Mouse (Mus musculus) ES-Bruce4 (cell line): ENCODE measurements at regions not wholly inside any gene's neighbourhood (a gene's known extent, or its start where the extent isn't known, plus 50 kb on each side); places are given as distances from the start of the nearest gene placed in this dataset.

Experiments used
- CTCF ChIP-seq: IDR thresholded peaks from one replicate; pipeline ENCODE4 v1.8.1; 2011; ENCODE audit warnings: low read depth, low read length
- POLR2A ChIP-seq: IDR thresholded peaks from one replicate; pipeline ENCODE4 v1.8.1; 2011; ENCODE audit warnings: low read length; ENCODE audit not compliant: insufficient read depth

DNA sequence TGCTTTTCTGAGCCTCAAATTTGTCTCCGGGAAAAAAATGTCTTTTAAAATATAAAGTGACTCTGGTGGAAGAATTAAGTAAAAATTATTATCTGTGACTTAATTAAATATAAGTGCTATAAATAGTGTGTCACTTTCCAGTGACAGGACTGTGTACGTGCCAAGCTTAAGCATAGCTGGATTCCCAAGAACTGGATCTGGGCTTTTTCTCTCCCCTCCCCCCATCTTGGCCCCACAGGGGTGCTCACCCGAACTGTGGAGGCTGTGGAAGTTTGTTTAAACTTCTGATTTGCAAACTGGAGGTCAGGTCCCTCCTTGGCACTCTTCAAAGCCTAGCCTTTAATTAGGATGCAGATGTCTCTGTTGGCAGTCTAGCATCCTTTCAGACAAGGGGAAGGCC is 97.1 kb upstream of the Ado start:
- TF ChIP-seq CTCF: no peak
- no peak for TF ChIP-seq POLR2A
